Mouse (Mus musculus) gastrocnemius, adult 8-10 months (tissue): ENCODE measurements around the gene Gm10139. TPM values are rescaled to one million over a fixed set of nuclear protein-coding genes. Genes with fewer than 3 reads are reported as not detected.
"Not testable (repeated sequence)": the region's sequence is repeated elsewhere in the genome, so short reads cannot be mapped to it uniquely, and the experiment has no call there.

Source experiments
- DNase-seq, 2 experiments: peaks; one replicate each; pipeline ENCODE4 v3.0.0; 2022; ENCODE audit warnings: low spot score in 2 of 2
- total RNA-seq, 4 experiments: library from RNA; stranded (reverse); gene quantifications; 2 replicates each; pipeline ENCODE4 v1.2.4; 2022

Gm10139 gene
- not detected for total RNA-seq

DNA sequence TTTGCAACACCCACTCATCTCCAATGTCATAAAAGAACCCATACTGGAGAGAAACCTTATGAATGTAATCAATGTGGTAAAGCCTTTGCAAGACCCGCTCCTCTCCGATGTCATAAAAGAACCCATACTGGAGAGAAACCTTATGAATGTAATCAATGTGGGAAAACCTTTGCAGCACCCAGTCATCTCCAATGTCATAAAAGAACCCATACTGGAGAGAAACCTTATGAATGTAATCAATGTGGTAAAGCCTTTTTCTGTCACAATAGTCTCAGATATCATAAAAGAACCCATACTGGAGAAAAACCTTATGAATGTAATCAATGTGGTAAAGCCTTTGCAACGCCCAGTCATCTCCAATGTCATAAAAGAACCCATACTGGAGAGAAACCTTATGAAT lies at the start of gene Gm10139:
Gene Gm10139 (plus strand): TSS at position 301 of the 400 bp plus-strand sequence.
- not testable (repeated sequence) for DNase-seq

- not testable (repeated sequence) for DNase-seq
Measured at GRCm38 (mm10) chr13:65557636-65558035, 45.2 kb downstream of the Gm10139 start.

Other genes with a start within 250 kb of the Gm10139 start
- 10 to 100 TPM in 3 of 4 experiments, 1 to 10 TPM in 1; 9.9 to 12.9 (median 11.1) TPM for gene Zfp369, start 233.9 kb upstream of the Gm10139 start, total RNA-seq